Mouse (Mus musculus): Measurements from ENCODE around the gene Ube2o.
"Not testable (repeated sequence)": the region's sequence is repeated elsewhere in the genome, so short reads cannot be mapped to it uniquely, and the experiment has no call there.

The Ube2o gene

DNA sequence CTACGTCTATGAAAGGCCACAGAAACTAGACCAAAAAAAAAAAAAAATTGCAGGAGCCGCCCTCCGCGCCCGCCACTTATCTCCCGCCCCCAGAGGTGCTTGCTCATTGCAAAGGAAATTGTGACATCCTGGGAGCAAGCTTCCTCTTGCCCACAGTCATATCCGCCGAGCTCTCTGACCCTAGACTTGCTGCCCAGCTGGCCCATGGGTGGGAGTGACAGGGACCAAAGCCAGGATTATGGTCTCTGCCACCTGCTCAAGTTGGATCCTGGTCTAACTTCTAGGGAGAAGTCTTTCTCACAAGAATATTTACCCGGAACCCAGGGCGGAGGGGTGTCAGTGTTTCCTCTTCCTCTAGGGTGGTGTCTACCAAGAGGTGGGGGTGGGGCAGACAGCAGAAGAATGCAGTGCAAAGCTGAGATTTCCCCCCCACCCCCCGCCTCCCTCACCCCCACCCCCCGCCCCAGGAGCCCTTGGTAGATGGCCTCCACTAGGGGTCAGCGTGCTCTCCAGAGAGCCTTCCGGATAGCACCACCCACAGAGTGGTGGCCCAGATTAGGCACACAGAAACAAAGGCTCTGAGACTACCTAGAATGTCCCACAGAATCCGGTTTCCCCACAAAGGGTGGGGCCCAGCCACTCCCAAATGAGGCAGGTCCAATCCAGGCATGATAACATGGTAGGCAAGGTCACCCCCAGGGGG is 34.6 kb upstream of the Ube2o start:
- in situ Hi-C loops (cut with MboI, MseI), result no loop called here

DNA sequence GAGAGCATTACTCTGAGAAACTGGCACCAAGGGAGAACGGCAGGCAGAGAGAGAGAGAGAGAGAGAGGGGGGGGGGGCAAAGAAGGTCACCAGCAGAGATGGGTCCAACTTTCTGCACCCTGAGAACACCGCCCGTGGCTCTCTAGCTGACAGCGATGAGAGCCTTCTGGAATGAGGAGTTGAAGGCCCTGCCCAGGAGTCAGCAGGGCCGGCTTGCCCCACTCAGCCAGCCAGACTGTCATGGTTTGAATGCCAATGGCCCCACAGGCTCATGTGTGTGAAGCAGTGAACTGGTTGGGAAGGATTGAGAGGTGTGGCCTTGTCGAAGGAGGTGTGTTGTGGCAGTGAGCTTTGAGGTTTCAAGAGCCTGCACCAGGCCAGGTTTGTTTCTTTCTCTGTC is 32.0 kb upstream of the Ube2o start:
- in situ Hi-C loops (cut with MboI, MseI), result no loop called here

DNA sequence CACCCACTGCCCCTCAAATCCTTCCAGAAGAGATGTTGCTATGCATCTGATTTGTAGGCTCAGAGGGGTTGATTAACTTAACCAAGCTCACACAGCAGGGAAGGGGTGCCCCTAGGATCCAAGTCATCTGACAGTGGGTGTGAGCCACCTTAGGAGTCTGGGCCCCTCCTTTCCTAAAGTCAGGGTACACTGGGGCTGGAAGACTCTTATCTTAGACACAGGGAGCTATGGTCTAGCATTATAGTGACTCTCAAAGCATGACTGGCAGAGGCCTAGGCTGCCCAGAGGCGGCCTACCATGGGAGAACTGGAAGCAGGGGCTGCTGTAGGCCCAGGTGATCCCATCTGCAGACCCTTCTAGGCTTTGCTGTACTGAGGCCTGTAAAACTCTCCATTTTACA is 31.3 kb upstream of the Ube2o start:
- in situ Hi-C loops (cut with MboI, MseI), result no loop called here

DNA sequence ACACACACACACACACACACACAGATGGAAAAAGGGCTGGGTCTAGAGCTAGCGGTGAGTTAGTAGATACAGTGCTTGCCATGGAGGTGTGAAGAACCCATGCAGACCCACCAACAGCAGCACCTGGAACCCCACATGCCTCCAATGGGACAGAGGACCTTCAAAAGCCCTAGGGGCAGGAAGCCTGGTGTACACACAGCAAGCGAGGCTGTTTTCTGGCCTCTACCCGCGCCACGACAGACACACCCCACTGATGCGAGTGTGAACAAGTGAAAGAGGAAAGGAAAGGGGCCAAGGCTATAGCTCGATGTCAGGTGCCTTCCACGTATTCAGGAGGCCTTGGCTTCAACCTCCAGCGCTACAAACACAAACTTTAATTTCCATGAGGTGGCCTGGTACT is 30.6 kb upstream of the Ube2o start:
- in situ Hi-C loops (cut with MboI, MseI), result no loop called here

DNA sequence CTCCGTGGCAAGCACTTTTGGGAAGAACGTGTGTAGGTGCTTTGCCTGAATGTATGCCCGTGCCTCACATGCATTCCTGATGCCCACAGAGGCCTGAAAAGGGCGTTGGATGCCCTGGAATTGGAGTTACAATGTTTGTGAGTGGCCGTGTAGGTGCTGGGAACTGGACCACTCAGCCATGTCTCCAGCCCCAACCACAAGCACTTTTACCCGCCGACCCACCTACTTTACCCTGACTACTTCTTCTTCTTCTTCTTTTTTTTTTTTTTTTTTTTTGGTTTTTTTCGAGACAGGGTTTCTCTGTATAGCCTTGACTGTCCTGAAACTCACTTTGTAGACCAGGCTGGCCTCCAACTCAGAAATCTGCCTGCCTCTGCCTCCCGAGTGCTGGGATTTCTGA is 29.9 kb upstream of the Ube2o start:
- in situ Hi-C loops (cut with MboI, MseI), result not testable (repeated sequence)

DNA sequence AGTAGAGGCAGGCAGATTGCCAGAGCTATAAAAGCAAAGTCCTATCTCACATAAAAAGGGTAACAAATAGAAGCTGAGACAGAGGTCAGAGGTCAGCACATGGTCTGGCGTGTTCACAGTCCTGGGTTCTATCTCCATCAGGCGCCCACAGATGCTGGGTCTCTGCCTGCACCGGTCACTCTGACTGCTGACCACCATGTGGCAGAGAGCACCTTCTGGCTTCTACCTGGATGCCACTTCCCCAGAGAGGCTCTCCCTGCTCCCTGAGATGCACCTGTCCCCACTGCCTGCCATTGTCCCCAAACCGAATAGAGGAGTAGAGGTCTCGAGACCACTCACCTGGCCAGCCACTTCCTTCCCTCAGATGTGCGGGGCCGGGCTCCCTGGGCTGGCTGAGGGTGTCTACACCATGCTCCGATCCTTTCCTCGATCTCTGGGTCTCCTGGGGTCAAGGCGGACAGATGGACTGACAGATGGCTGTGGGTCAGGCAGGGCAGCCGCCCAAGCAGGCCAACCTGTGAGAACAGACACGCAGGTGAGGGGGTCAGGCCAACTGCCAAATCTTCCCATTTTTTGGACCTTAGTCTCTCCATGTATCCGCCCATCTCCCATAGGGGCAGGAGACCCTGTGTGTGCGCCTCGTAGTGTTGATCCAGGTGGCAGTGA is 28.9 kb upstream of the Ube2o start:
- in situ Hi-C loops (cut with MboI, MseI), result no loop called here

DNA sequence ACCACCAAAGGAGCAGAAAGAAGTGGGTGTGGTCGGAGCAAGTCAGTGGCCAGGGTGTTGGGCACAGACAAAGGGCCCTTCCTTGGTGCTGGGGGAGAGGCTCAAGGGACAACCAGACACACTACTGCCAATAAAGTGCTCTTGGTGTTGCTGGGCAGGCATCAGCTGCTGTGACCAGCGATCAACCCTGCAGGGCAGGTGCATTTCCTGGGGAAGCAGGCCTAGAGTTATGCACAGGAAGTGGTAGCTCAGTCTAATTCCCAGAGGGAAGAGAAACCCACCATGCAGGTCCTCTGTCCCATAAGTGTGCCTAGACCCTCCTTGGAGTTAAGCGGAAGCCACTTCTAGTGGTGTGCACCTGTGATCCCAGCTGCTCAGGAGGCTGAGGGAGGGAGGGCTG is 26.5 kb upstream of the Ube2o start:
- in situ Hi-C loops (cut with MboI, MseI), result no loop called here

DNA sequence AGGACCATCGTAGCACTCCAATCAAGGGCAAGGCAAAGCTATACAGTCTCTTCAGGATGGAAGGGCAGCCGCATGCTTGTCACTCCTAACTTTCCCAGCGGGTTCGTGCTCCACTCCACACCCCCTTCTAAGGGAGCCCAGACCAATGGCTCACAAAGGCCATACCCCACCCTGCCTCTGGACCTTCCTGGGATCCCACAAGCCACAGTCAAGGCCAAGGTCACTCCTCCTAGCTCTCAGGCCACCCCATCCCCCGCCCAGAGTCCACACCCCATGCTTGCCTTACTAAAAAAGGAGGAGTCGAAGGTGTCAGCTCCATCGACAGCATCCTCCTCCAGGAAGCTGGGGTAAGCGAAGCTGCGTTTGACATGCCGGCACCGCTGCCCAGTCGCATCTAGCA is 22.9 kb upstream of the Ube2o start:
- in situ Hi-C loops (cut with MboI, MseI), result no loop called here

DNA sequence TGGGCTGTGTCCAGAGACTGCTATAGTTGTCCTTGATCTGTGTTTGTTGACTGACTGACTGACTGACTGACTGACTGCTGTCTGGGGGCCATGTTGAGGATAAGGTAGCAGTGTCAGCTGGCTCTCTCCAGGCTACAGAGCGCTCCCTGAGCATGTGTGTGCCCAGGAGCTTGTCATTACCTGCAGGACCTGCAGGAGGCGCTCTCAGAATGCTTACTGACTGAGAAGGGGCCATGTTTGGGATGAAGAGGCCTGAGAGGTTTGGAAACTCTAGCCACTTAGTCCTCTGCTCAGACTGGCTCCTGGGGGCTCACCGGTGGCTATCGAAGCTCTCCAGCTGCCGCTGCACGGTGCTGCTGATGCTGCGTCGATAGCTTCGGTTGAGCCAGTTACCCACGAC is 22.1 kb upstream of the Ube2o start:
- in situ Hi-C loops (cut with MboI, MseI), result no loop called here

DNA sequence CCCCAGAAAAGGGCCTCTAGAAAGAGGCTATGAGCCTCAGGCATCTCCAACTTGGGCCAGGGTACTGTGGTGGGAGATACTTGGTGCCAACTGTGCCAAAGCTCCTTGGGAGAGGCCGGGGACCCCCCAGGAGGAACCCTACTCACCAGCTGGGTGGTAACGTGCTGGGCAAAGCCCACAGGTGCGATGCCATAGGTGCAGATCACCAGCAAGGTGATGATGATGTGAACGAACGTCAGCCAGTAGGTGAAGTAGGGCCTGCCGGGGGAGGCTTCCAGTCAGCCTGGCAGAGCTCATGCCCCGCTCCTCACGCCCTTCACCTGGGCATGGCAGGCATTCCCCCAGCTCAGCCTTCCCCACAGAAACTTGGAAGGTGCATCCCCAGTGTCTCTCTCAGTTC is 20.8 kb upstream of the Ube2o start:
- in situ Hi-C loops (cut with MboI, MseI), result no loop called here

DNA sequence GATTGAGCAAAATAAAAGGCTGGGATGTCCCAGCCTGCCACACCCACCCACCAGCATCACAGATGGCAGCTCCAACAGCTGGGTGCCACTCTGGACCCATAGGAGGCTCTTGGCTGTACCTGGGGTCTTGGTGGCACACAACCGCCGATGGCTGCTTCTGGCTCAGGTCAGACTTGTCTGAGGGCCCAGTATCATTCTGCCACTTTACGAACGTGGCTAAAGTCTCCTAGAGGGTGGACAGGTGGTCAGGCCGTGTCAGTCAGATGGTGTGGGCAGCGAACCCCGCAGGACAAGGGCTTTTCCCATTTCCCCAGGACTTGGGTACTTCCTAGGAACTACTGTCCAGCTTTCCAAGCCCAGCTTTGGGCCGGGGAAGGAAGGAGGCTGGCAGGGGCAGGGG is 19.9 kb upstream of the Ube2o start:
- in situ Hi-C loops (cut with MboI, MseI), result no loop called here

DNA sequence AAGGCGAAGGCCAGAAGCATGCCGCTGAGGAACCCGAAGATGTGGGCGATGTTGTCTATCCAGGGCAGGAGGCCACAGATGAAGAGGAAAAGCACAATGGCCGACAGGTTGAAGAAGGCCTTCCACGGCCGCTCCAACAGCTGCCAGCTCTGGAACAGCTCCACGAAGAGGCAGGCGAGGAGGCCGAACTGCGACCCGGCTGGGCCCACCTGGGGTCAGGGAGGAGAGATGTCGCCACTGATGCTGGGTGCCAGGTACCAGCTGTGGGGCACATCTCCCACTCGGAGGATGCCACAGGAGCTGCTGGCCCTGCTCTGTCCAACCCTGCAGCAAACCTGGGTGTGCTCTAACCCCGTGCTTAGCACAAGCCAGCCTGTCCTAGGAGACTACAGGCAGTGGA is 18.0 kb upstream of the Ube2o start:
- in situ Hi-C loops (cut with MboI, MseI), result no loop called here

DNA sequence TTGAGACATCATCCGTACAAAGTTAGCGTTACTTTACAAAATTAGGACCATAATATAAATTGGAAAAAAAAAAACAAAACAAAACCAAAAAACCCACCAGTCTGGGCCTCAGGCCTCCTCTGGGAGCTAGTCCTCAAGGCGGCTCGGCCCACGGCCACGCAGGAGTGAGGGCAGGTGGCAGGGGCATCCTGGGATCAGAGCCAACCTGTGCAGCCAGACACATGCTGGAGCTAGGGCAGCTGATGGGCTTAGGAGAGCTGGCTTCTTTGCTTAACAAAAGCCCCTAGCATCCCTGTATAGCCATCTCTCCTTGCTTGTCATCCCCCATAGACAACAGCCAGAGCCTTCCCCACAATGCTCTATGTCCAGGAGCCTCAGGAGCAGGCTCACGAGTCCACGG is 16.9 kb upstream of the Ube2o start:
- in situ Hi-C loops (cut with MboI, MseI), result no loop called here

DNA sequence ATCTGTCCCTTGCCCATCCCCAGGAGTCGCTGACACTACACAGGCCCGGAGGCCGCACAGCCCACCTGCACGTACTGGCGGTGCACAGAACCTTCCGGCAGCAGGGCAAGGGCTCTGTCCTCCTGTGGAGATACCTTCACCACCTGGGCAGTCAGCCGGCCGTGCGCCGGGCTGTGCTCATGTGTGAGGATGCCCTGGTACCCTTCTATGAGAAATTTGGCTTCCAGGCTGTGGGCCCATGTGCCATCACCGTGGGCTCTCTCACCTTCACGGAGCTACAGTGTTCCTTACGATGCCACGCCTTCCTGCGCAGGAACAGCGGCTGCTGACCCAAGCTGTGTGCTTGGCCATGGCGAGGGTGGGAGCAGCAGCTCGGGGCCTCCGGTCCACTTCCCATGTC is 15.5 kb upstream of the Ube2o start:
- in situ Hi-C loops (cut with MboI, MseI), result no loop called here

DNA sequence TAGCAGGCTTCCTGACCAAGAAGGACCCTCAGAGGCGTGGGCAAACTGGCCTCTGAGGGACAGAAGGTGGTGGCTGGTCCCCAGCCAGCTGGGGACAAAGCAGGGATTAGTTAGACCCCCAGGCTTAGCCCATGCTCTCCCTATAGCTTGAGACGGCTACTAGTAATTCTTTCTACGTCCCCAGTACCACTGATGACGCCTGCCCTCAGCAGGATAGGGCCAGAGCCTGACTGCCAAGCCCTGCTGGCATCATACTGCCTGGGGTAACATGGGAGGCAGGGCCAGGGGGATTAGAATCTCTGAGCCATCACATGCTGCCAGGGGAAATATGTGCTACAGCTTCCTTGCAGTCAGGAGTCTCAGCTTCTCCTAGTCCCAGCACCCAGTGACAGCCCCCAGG is 12.1 kb upstream of the Ube2o start:
- in situ Hi-C loops (cut with MboI, MseI), result no loop called here

DNA sequence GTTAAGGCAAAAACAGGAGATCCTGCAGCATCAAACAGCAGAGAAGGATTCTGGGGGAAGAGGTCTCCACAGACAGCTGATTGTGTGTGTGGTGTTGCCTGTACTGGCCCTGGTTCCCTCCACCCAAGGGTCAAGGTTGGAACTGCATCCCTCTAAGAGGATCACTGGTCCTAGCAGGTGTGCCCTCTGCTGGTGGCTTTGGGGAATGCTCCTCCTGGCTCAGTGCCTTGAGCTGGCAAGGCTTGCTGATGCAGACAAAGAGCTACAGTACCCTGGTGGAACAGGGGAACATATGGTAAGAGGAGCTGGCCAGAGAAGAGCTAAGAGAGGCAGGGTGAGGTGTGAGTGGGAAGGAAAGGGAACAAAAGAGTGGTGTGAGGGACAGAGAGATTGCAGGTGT is 11.2 kb upstream of the Ube2o start:
- in situ Hi-C loops (cut with MboI, MseI), result no loop called here

DNA sequence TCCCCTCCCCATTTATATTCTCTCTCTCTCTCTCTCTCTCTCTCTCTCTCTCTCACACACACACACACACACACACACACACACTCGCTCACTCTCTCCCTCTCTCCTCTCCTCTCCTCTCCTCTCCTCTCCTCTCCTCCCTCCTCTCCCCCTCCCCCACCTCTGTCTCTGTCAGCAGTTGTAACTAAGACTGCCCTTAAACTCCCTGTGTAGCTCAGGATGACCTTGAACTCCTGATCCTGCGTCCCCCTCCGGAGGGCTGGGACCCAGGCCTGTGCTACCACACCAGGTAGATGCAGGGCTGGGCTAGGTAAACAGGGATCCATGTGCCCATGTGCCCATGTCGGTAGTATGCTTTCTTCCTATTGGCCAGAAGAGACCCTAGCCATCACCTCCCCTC is 10.4 kb upstream of the Ube2o start:
- in situ Hi-C loops (cut with MboI, MseI), result no loop called here

DNA sequence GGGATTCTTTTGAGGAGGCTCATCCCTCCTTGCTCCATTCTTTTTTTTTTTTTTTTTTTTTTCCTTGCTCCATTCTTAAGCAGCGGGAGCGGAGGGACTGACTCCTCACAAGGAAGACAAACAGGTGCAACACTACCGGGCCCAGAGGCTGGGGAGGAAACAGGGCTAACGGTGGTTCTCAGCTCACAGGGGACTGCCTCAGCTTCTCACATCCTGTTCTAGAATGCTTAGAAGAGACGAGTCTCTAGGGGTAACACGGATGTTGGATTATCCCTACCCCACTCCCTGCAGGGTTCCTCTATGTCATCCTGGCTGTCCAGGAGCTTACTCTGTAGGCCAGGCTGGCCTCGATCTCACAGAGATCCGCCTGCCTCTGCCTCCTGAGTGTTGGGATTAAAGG is 8.3 kb upstream of the Ube2o start:
- in situ Hi-C loops (cut with MboI, MseI), result loop anchor here (10.0 kb wide), 1 partner anchor 1825 kb away; the partner anchor contains the start of gene Cant1

DNA sequence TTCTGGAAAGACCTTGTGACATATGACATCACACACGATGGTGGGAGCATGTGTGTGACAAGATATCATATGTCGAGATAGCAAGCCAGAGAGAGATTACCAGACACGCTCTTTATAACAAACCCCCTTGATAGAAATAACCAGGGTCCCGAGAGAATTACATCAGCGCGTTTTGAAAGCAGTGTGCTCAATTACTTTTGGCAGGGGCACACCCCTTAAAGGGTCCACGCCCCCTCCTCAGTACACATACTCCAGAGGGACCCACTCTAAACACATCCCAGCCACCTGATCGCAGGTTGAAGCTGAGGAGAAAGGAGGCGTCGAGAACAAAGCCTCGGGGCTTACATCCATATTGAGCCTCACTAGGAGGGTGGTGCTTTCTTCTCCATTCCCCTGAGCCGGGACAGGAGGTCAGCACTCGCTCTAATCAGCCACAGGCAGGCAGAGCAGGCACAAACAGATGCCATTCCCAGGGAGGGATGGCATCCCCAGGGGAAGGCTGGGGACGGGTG is 7.8 kb upstream of the Ube2o start:
- in situ Hi-C loops (cut with MboI, MseI), result loop anchor here (10.0 kb wide), 1 partner anchor 1826 kb away; the partner anchor contains the start of gene Cant1

DNA sequence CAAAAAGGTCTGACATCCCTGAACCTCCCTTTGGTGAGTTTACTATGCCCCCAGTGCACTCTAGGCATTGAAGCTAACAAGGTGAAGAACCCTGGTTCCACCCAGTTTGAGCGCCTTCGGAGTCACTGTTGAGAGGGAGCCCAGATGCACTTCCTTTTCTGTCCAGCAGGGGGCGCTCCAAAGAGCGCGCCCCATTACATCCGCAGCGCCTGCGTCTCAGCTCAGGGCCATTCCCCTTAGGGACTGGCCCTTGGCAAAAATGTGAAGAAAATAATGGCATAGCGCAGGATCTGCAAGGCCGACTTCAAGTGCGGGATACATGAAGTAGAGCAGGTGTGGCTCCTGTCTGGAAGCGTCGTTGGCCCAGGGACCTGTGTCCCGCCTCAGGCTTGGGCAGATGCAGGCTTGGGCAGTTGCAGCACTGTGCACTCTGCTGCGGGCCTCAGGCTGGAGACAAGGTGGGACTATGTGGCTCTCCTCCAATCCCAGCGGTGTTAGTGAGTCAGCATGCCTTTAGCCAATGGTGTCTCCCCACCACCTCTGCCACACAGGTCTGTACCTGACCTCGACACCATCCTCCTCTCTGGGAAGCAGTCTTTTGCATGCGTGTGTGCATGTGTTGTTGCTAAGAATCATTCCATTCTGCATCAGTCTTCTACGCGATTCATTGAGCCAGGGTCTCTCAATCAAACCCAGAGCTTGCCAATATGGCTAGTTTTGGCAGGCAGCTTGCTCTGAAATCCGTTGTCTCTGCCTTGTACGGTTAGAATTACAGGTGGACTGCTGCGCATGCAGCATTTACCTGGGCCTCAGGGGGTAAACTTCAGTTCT is 5.8 kb upstream of the Ube2o start:
- in situ Hi-C loops (cut with MboI, MseI), result loop anchor here (10.0 kb wide), 1 partner anchor 1828 kb away; the partner anchor contains the start of gene Cant1

DNA sequence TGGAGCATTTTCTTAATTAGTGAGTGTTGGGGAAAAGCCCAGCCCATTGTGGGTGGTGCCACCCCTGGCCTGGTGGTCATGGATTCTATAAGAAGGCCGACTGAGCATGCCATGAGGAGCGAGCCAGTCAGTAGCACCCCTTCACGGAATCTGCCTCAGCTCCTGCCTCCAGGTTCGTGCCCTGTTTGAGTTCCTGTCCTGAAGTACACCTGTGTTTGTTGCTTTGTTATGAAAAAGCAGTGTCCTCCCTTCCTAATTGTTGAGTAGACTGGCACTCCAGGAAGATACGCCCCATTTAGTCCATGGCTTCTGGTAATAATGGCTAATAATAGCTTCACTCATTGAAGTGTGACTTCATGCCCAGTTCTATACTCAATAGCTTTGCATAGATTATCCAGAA is 5.1 kb upstream of the Ube2o start, which contains the start of gene Aanat:
Gene Aanat (plus strand): TSS at position 123 of the 400 bp plus-strand sequence.
- in situ Hi-C loops (cut with MboI, MseI), result loop anchor here (10.0 kb wide), 1 partner anchor 1828 kb away; the partner anchor contains the start of gene Cant1

DNA sequence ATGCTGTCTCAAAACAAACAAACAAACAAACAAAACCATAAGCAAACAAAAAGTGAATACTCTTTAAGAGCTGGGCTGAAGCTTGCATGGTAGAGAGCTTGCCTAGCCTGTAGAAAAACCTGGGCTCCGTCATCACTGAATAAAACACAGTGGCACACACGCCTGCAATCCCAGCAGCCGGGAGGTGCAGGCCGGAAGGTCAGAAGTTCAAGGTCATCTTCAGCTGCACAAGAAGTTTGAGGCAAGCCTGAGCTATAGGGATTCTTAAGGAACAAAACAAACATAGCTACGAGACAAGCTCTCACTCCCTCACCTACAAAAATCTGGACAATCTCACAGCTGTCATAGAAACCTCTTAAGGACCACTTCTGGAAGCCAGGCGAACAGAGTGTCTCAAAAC is 4.4 kb upstream of the Ube2o start:
- in situ Hi-C loops (cut with MboI, MseI), result loop anchor here (10.0 kb wide), 1 partner anchor 1829 kb away; the partner anchor contains the start of gene Cant1
